Mouse (Mus musculus) brain, adult 10 weeks (tissue): ENCODE measurements around the gene Phf6. TPM values are rescaled to one million over a fixed set of nuclear protein-coding genes. Genes with fewer than 3 reads are reported as not detected.

ENCODE experiments used
- polyA plus RNA-seq: library from polyadenylated mRNA; stranded (reverse); fragments of 350-450 nt; fragmentation: Illumina TruSeq; extraction: RNeasy Lipid Tissue Mini Kit (QIAGEN cat#74804); gene quantifications from one replicate; pipeline ENCODE4 v1.2.3, GENCODE M21; 2015; ENCODE audit warnings: low read depth, low replicate concordance

The Phf6 gene
- 17.8 TPM for polyA plus RNA-seq

GRCm38 (mm10) chrX:52911587-52912371 lies at the start of gene Phf6:
Gene Phf6 (plus strand): TSS chrX:52912266.

GRCm38 (mm10) chrX:52987905-52988783 lies 76.1 kb downstream of the Phf6 start, which contains the start of gene Hprt:
Gene Hprt (plus strand): TSS chrX:52988137.

Other genes with a start within 250 kb of the Phf6 start
- gene Ccdc160, start 121.1 kb upstream of the Phf6 start, polyA plus RNA-seq, result 4.0 TPM
- gene Hprt, start 75.9 kb downstream of the Phf6 start, polyA plus RNA-seq, result 365 TPM